Mouse (Mus musculus) G1E-ER4 (cell line): ENCODE measurements around the gene Lrba. TPM values are rescaled to one million over a fixed set of nuclear protein-coding genes. Genes with fewer than 3 reads are reported as not detected.

Source experiments
- GATA1 ChIP-seq: IDR thresholded peaks from one replicate; pipeline ENCODE4 v1.8.0; 2012; ENCODE audit warnings: low read length, inconsistent platforms
- polyA plus RNA-seq: library from polyadenylated mRNA; stranded (reverse); fragments of >175 nt; gene quantifications from 2 replicates; pipeline ENCODE4 v1.2.3, GENCODE M21; 2012

Lrba gene
- polyA plus RNA-seq, 1 experiment: 6.7 TPM

DNA sequence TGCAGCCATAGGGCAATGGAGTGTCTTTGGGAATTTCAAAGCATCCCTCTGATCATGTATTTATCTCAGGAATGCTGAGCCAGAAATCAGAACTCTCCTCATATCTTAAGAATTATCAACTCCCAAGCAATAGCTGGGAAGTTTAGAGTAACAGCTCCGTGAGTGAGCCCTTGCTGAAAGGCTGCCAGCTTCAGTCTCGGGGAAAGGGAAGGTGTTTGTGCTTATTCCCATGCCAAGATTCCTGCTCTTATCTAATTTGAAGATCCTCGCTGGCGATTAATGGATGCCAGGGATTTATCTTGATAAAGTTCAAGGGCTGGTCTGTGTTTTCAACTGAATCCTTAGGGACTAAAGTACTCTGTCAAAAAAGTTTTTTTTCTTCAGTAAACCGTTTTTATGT lies 138.0 kb downstream of the Lrba start:
- TF ChIP-seq GATA1: no peak

GRCm38 (mm10) chr3:86371466-86371865 lies 147.0 kb downstream of the Lrba start:
- no peak for TF ChIP-seq GATA1

- no peak for TF ChIP-seq GATA1
These were observed 150.8 kb downstream of the Lrba start for GRCm38 (mm10) chr3:86375276-86375675.

GRCm38 (mm10) chr3:86382557-86382956 lies 158.1 kb downstream of the Lrba start:
- no peak for TF ChIP-seq GATA1

DNA sequence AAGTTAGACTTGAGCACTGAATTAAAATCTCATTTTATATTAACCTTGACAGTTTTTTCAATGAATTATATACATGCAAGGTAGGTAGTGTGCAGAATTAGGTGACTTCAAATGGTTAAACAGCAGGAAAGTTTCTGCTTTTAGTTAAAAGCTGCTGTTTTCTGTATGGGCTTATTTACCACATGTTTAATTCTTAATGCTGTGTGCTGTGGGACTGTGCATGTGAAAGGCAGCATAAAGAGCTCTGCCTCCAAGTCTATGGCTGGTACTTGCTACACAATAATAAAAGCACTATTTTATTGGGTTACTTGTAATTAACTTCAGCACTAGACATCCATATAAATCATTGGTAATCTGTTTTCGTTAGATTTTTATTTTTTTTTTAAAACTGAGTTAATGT lies 160.6 kb downstream of the Lrba start:
- TF ChIP-seq GATA1: no peak

- TF ChIP-seq GATA1: no peak
These were observed 161.8 kb downstream of the Lrba start for GRCm38 (mm10) chr3:86386246-86386645.

GRCm38 (mm10) chr3:86423828-86424227 lies 199.3 kb downstream of the Lrba start:
- peak; percentile 39 for TF ChIP-seq GATA1

- no peak for TF ChIP-seq GATA1
These were observed 202.3 kb downstream of the Lrba start for GRCm38 (mm10) chr3:86426733-86427132.

GRCm38 (mm10) chr3:86443497-86443896 lies 219.0 kb downstream of the Lrba start:
- no peak for TF ChIP-seq GATA1

- TF ChIP-seq GATA1: no peak
These were observed 226.7 kb downstream of the Lrba start for GRCm38 (mm10) chr3:86451211-86451610.

DNA sequence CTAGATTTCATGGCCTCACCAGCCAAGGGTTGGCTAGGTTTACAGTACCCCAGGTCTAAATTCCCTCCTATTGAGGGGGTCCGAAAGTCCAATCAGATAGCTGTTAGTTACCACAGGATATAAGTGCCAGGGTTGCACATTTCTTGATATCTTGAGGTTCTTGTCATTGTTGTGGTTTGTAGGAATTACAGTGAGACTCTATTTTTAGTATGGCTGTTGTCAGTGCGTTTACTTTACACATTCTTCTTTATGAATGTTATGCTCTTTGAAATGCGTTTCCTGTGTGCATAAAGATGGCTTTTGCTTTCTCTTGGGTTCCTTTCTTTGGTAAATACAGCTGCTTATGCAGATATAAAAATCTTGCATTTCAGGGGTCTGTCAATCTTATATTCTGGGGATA lies 237.1 kb downstream of the Lrba start:
- TF ChIP-seq GATA1: no peak

DNA sequence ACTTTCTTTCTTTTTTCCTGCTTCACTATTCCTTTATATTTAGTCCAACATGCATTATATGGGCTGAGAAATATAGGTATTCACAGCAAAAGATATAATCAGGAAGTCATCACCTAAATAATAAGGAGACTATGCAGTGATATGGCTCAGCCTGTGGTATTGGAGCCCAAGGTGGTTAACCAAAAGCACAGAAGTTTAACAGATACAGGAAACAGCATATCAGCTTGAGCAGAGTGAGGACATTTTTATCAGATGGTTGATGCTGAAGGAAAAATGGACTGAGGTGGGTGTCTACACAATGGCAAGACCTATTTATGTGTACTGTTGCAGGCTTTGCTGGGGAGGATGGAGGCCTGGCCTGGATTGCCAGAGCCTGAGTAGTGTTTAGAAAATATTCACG lies 265.5 kb downstream of the Lrba start:
- TF ChIP-seq GATA1: no peak

- no peak for TF ChIP-seq GATA1
These were observed 276.1 kb downstream of the Lrba start for GRCm38 (mm10) chr3:86500586-86500985.

DNA sequence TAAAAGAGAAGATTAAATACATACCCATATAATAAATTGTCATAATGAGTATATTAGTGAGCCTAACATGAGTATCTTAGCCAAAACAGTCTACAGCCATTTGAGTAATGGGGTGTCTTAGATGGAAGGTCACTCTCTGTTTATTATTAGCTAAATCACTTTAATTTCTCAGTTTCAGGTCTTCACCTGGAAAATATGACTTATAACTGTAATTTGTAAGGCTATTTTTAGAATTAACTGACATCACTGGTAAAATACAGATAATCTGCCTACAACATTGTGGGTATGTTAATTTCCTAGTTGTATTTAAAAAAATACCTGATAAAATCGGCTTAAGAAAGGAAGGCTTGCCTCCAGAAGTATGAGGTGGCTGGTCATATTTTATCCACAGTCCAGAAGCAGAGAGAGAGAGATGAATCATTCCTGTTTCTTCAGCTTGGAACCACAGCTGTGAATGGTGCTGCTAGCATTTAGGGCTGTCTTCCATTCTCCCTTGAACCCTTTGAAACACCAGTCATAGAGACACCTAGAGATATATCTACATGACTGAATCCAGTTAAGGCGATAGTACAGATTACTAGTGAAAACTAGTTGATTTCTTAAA lies 294.1 kb downstream of the Lrba start:
- TF ChIP-seq GATA1: no peak

DNA sequence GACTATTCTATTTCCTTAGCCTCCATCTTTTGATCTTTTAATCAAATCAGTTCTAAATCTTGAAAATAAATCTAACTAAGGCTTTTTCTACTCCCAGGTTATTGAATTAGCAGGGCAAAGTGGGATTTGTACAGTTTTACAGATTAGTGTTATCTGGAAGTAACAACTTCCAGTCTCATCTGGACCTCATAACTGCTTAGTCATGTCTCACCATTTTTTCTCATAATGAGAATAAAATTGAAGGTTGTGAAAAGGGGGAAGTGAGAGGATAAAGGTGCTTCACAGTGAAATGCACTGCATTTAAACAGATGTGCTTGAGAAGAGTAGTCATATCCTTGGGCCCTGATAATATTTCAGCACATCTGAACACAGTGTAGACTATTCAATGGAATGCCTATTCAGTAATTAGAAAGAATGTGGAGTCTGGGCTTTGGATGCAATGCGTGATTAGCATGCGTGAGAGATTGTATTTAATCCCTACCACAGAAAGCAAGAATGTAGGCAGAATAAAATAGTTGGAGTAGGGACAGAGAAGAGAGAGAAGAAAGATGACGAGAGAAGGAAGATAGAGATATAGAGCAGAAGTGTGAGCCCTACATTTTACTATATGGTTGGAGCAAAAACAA lies 298.5 kb downstream of the Lrba start:
- TF ChIP-seq GATA1: no peak

- TF ChIP-seq GATA1: no peak
These were observed 307.2 kb downstream of the Lrba start for GRCm38 (mm10) chr3:86531531-86532269.

DNA sequence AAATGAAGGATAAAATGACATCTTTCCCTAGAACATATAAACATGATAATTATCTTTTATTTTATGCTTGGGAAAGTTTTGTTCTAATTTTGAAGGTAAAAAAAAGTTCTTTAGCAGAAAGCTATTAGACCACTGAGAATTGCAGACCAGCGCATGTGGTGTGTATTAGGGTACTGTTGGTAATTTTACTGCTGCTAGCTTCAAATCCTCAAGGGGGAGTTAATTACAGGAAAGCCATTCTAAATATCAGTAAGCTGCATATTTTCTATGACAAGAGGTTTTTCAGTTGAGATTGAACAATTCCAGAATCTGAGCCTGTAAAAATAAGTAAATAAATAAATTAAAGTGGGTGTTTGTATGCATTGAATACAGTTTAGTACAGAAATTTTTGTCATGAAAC lies 312.3 kb downstream of the Lrba start:
- no peak for TF ChIP-seq GATA1
